Mouse (Mus musculus): ENCODE measurements at regions not wholly inside any gene's neighbourhood (a gene's known extent, or its start where the extent isn't known, plus 50 kb on each side); places are given as distances from the start of the nearest gene placed in this dataset.

GRCm38 (mm10) chr16:57893111-57893510, 138.6 kb upstream of the Col8a1 start:
- H3K36me3 ChIP-seq (ENCODE audit: control insufficient read depth, insufficient read depth, low read length, poor library complexity, severe bottlenecking), result no peaks in the 10 kb centered on the region
- no peaks in the 10 kb centered on the region for H3K27me3 ChIP-seq (ENCODE audit: control insufficient read depth, insufficient read depth, low read length, poor library complexity, severe bottlenecking)
- DNase-seq (ENCODE audit: low read depth, low spot score), result no peak

GRCm38 (mm10) chr16:57893698-57894352, 139.3 kb upstream of the Col8a1 start:
- DNase-seq (ENCODE audit: low read depth, low spot score), result no peak
- no peaks in the 10 kb centered on the region for H3K27me3 ChIP-seq (ENCODE audit: control insufficient read depth, insufficient read depth, low read length, poor library complexity, severe bottlenecking)
- no peaks in the 10 kb centered on the region for H3K36me3 ChIP-seq (ENCODE audit: control insufficient read depth, insufficient read depth, low read length, poor library complexity, severe bottlenecking)

- Histone ChIP-seq H3K27me3 (ENCODE audit: control insufficient read depth, insufficient read depth, low read length, poor library complexity, severe bottlenecking) (no peaks in the 10 kb centered on the region), H3K36me3 (ENCODE audit: control insufficient read depth, insufficient read depth, low read length, poor library complexity, severe bottlenecking) (no peaks in the 10 kb centered on the region)
- DNase-seq (ENCODE audit: low read depth, low spot score), result no peak
These were observed 146.5 kb upstream of the Col8a1 start for GRCm38 (mm10) chr16:57901006-57901405.

- no peaks in the 10 kb centered on the region for H3K27me3 ChIP-seq (ENCODE audit: control insufficient read depth, insufficient read depth, low read length, poor library complexity, severe bottlenecking)
- no peaks in the 10 kb centered on the region for H3K36me3 ChIP-seq (ENCODE audit: control insufficient read depth, insufficient read depth, low read length, poor library complexity, severe bottlenecking)
- DNase-seq (ENCODE audit: low read depth, low spot score), result no peak
These were observed 148.0 kb upstream of the Col8a1 start for GRCm38 (mm10) chr16:57902498-57902897.

GRCm38 (mm10) chr16:57912001-57912400, 157.5 kb upstream of the Col8a1 start:
- no peaks in the 10 kb centered on the region for H3K36me3 ChIP-seq (ENCODE audit: control insufficient read depth, insufficient read depth, low read length, poor library complexity, severe bottlenecking)
- no peak for DNase-seq (ENCODE audit: low read depth, low spot score)

GRCm38 (mm10) chr16:57914506-57914905, 160.0 kb upstream of the Col8a1 start:
- H3K36me3 ChIP-seq (ENCODE audit: control insufficient read depth, insufficient read depth, low read length, poor library complexity, severe bottlenecking), result no peaks in the 10 kb centered on the region
- H3K27me3 ChIP-seq (ENCODE audit: control insufficient read depth, insufficient read depth, low read length, poor library complexity, severe bottlenecking), result no peaks in the 10 kb centered on the region
- no peak for DNase-seq (ENCODE audit: low read depth, low spot score)

More at GRCm38 (mm10) chr16:57912001-57912400, 157.5 kb upstream of the Col8a1 start:
- H3K27me3 ChIP-seq (ENCODE audit: control insufficient read depth, insufficient read depth, low read length, poor library complexity, severe bottlenecking), result no peaks in the 10 kb centered on the region

- Histone ChIP-seq H3K36me3 (ENCODE audit: control insufficient read depth, insufficient read depth, low read length, poor library complexity, severe bottlenecking) (no peaks in the 10 kb centered on the region), H3K27me3 (ENCODE audit: control insufficient read depth, insufficient read depth, low read length, poor library complexity, severe bottlenecking) (no peaks in the 10 kb centered on the region)
- DNase-seq (ENCODE audit: low read depth, low spot score), result no peak
These were observed 160.9 kb upstream of the Col8a1 start for GRCm38 (mm10) chr16:57915451-57915850.

- H3K36me3 ChIP-seq (ENCODE audit: control insufficient read depth, insufficient read depth, low read length, poor library complexity, severe bottlenecking), result no peaks in the 10 kb centered on the region
- DNase-seq (ENCODE audit: low read depth, low spot score), result no peak
These were observed 169.1 kb upstream of the Col8a1 start for GRCm38 (mm10) chr16:57923447-57924129.

GRCm38 (mm10) chr16:57924130-57924495, 169.6 kb upstream of the Col8a1 start:
- Histone ChIP-seq H3K27me3 (ENCODE audit: control insufficient read depth, insufficient read depth, low read length, poor library complexity, severe bottlenecking) (no peaks in the 10 kb centered on the region), H3K36me3 (ENCODE audit: control insufficient read depth, insufficient read depth, low read length, poor library complexity, severe bottlenecking) (no peaks in the 10 kb centered on the region)
- DNase-seq (ENCODE audit: low read depth, low spot score), result no peak

More at GRCm38 (mm10) chr16:57923447-57924129, 169.1 kb upstream of the Col8a1 start:
- H3K27me3 ChIP-seq (ENCODE audit: control insufficient read depth, insufficient read depth, low read length, poor library complexity, severe bottlenecking), result no peaks in the 10 kb centered on the region

- H3K27me3 ChIP-seq (ENCODE audit: control insufficient read depth, insufficient read depth, low read length, poor library complexity, severe bottlenecking), result no peaks in the 10 kb centered on the region
- DNase-seq (ENCODE audit: low read depth, low spot score), result no peak
- no peaks in the 10 kb centered on the region for H3K36me3 ChIP-seq (ENCODE audit: control insufficient read depth, insufficient read depth, low read length, poor library complexity, severe bottlenecking)
These were observed 173.3 kb upstream of the Col8a1 start for GRCm38 (mm10) chr16:57927816-57928215.

- DNase-seq (ENCODE audit: low read depth, low spot score), result no peak
- H3K36me3 ChIP-seq (ENCODE audit: control insufficient read depth, insufficient read depth, low read length, poor library complexity, severe bottlenecking), result no peaks in the 10 kb centered on the region
- H3K27me3 ChIP-seq (ENCODE audit: control insufficient read depth, insufficient read depth, low read length, poor library complexity, severe bottlenecking), result no peaks in the 10 kb centered on the region
These were observed 173.8 kb upstream of the Col8a1 start for GRCm38 (mm10) chr16:57928301-57928700.

GRCm38 (mm10) chr16:57929151-57929764, 174.7 kb upstream of the Col8a1 start:
- H3K36me3 ChIP-seq (ENCODE audit: control insufficient read depth, insufficient read depth, low read length, poor library complexity, severe bottlenecking), result no peaks in the 10 kb centered on the region
- no peak for DNase-seq (ENCODE audit: low read depth, low spot score)
- H3K27me3 ChIP-seq (ENCODE audit: control insufficient read depth, insufficient read depth, low read length, poor library complexity, severe bottlenecking), result no peaks in the 10 kb centered on the region

GRCm38 (mm10) chr16:57945404-57945803, 190.9 kb upstream of the Col8a1 start:
- no peak for DNase-seq (ENCODE audit: low read depth, low spot score)
- Histone ChIP-seq H3K36me3 (ENCODE audit: control insufficient read depth, insufficient read depth, low read length, poor library complexity, severe bottlenecking) (no peaks in the 10 kb centered on the region), H3K27me3 (ENCODE audit: control insufficient read depth, insufficient read depth, low read length, poor library complexity, severe bottlenecking) (no peaks in the 10 kb centered on the region)

- Histone ChIP-seq H3K27me3 (ENCODE audit: control insufficient read depth, insufficient read depth, low read length, poor library complexity, severe bottlenecking) (no peaks in the 10 kb centered on the region), H3K36me3 (ENCODE audit: control insufficient read depth, insufficient read depth, low read length, poor library complexity, severe bottlenecking) (no peaks in the 10 kb centered on the region)
- no peak for DNase-seq (ENCODE audit: low read depth, low spot score)
These were observed 192.8 kb upstream of the Col8a1 start for GRCm38 (mm10) chr16:57947309-57947708.

GRCm38 (mm10) chr16:57949680-57950079, 195.1 kb upstream of the Col8a1 start:
- no peak for DNase-seq (ENCODE audit: low read depth, low spot score)
- no peaks in the 10 kb centered on the region for H3K36me3 ChIP-seq (ENCODE audit: control insufficient read depth, insufficient read depth, low read length, poor library complexity, severe bottlenecking)

More at GRCm38 (mm10) chr16:57949680-57950079, 195.1 kb upstream of the Col8a1 start:
- no peaks in the 10 kb centered on the region for H3K27me3 ChIP-seq (ENCODE audit: control insufficient read depth, insufficient read depth, low read length, poor library complexity, severe bottlenecking)
